Mouse (Mus musculus) testis, adult 2 months (tissue): ENCODE measurements at regions not wholly inside any gene's neighbourhood (a gene's known extent, or its start where the extent isn't known, plus 50 kb on each side); places are given as distances from the start of the nearest gene placed in this dataset.

Experiments used
- CTCF ChIP-seq: fragments of 200-500 bp; IDR thresholded peaks from 2 replicates; pipeline ENCODE4 v1.5.1; 2012; ENCODE audit warnings: low read depth, mild to moderate bottlenecking, inconsistent platforms, low read length, moderate library complexity; ENCODE audit not compliant: control insufficient read depth, insufficient read depth, insufficient replicate concordance
- POLR2A ChIP-seq: fragments of 200-500 bp; IDR thresholded peaks from 2 replicates; pipeline ENCODE4 v1.6.1; 2012; ENCODE audit warnings: low read depth, mild to moderate bottlenecking, inconsistent platforms, low read length, moderate library complexity; ENCODE audit not compliant: control insufficient read depth

- TF ChIP-seq POLR2A (no peak), CTCF (no peak)
Measured at GRCm38 (mm10) chr1:186341878-186342277, 224.8 kb upstream of the Lyplal1 start.
